Mouse (Mus musculus): Measurements from ENCODE around the gene Myh3.

- no peak for TF ChIP-seq CTCF (IDR thresholded peaks at IDR 0.05)
- no peak for TF ChIP-seq EP300 (IDR thresholded peaks at IDR 0.05)
Measured at GRCm38 (mm10) chr11:67125361-67125760, 47.3 kb downstream of the Myh3 start.
